Mouse (Mus musculus) brain, embryonic 18.5 days (tissue): ENCODE measurements around the gene Olfr1459.

ENCODE experiments used
- DNase-seq: peaks from one replicate; pipeline ENCODE4 v3.0.0-alpha.2; 2012; ENCODE audit warnings: low read depth, low spot score

Gene Olfr1459

GRCm38 (mm10) chr19:13149449-13149848 lies at the start of gene Olfr1459:
Olfr1459 (minus strand) TSS chr19:13149549.
- DNase-seq: no peak

DNA sequence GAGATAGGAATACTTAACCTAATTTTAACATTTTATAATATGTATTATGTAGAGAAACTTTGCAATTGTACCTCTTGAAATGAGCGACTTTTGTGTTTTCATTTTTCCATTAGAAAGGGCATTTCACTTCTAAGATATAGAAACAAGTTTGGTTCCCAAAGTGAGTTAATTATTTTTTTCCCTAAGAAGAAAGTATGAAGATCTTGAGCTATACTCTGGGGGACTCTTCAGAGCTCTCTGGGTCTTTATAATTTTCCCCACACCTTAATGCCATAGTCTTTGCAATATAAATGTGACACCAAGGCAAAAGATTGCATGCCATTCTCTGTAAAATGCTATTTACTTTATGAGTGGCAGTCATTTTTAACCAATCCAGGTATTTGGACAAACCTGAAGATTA lies 36.1 kb upstream of the Olfr1459 start, which contains the start of gene Olfr1462:
Gene Olfr1462 (plus strand): TSS at position 301 of the 400 bp plus-strand sequence.
- DNase-seq: no peak

- DNase-seq: no peak
Measured at GRCm38 (mm10) chr19:13162700-13163099, 13.4 kb upstream of the Olfr1459 start, which contains the start of gene Olfr1461. Olfr1461 (plus strand) TSS chr19:13163000.

GRCm38 (mm10) chr19:13106675-13107074 lies 42.7 kb downstream of the Olfr1459 start, which contains the start of gene Olfr1458:
Olfr1458 (minus strand) TSS chr19:13106775.
- no peak for DNase-seq

- DNase-seq: no peak
Measured at GRCm38 (mm10) chr19:13097791-13098190, 51.6 kb downstream of the Olfr1459 start, which contains the start of gene Olfr1457. Olfr1457 (minus strand) TSS chr19:13097891.

GRCm38 (mm10) chr19:13093908-13094307 lies 55.4 kb downstream of the Olfr1459 start:
- DNase-seq: no peak
